8 mouse cellular contexts compared by ENCODE assay signal in the genomic region with DNA sequence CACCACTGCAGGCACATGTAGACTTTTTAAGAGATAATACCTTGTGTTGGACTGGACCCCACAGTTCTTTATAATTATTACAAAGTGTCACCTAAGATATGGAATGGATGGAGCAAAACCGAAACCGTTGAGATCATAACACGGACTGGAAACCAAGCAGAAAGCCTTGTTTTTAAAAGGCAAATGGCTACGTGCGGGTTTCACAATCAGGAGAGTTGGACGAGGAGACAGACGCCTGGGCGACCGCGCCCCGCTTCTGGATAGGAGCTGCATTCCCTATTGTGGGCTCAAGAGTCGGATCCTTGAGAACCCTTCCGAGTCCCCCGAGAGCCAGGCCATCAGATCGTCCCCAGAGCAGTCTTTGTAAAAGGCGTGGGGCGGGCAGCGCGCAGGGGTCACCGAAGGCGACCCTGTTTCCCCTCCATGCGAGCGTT. TPM values are rescaled to one million over a fixed set of nuclear protein-coding genes. Genes with fewer than 3 reads are reported as not detected.
DNase-seq lines count a peak whose midpoint lies in the region; ATAC-seq and TF ChIP-seq lines count a peak whose summit lies in the region.

No protein-coding gene starts in this region.

- TF ChIP-seq EP300 in MEL (IDR thresholded peaks at IDR 0.05; ENCODE audit: low read depth in 1 of 2, low read length in 2 of 2): no peak

- H3K36me3 ChIP-seq in MEL (ENCODE audit: control insufficient read depth in 1 of 2, insufficient read depth in 2 of 2, low read length in 2 of 2): peaks cover 0 to 50% of the 10 kb centered on the region in 2 experiments; a peak in 2 of 4 replicates
- H3K36me3 ChIP-seq in liver, embryonic 12.5 days: peaks cover 24% of the 10 kb centered on the region
- H3K36me3 ChIP-seq in stomach, embryonic 14.5 days (ENCODE audit: control insufficient read depth, insufficient read depth, low read length): no peaks in the 10 kb centered on the region

- H3K79me2 ChIP-seq in MEL (ENCODE audit: control insufficient read depth, insufficient read depth, low read length, poor library complexity): peaks cover 63% of the 10 kb centered on the region

- H3K4me2 ChIP-seq in liver, embryonic 12.5 days: peak overlapping the region; percentile 86
- H3K4me2 ChIP-seq in stomach, embryonic 14.5 days (replicated peaks; ENCODE audit: low read depth, low read length): peak overlapping the region; percentile 78

- no peaks in the 10 kb centered on the region for H3K27me3 ChIP-seq in MEL (ENCODE audit: control insufficient read depth in 1 of 2, insufficient read depth in 2 of 2, low read length in 2 of 2)
- no peaks in the 10 kb centered on the region for H3K27me3 ChIP-seq in liver, embryonic 12.5 days (replicated peaks)
- no peaks in the 10 kb centered on the region for H3K27me3 ChIP-seq in stomach, embryonic 14.5 days (ENCODE audit: control insufficient read depth, insufficient read depth, low read length)

- peak; percentile 51 for DNase-seq in kidney, adult 9 months
- DNase-seq in kidney, postnatal 25 days: no peak
- DNase-seq in MEL (ENCODE audit: low read depth, low spot score): no peak
- no peak for DNase-seq in ovary, postnatal 14 days (ENCODE audit: low spot score)
- no peak for DNase-seq in thymus, postnatal 0 days (ENCODE audit: low spot score)

- no peak for TF ChIP-seq RAD21 in MEL (IDR thresholded peaks at IDR 0.05; ENCODE audit: low read depth, low read length)

- ATAC-seq in erythroid progenitor cell, adult 5-6 weeks (replicated peaks; ENCODE audit: low FRiP score, poor library complexity, severe bottlenecking): peak; percentile 30
- ATAC-seq in liver, embryonic 12.5 days: peak; percentile 57
- ATAC-seq in stomach, embryonic 14.5 days (ENCODE audit: insufficient number of reproducible peaks, insufficient read depth, low FRiP score, low read depth): peak; percentile 16; the same call in 1 of the 2 replicates

- H3K9me3 ChIP-seq in MEL (replicated peaks; ENCODE audit: insufficient read depth, low read length): no peaks in the 10 kb centered on the region
- H3K9me3 ChIP-seq in liver, embryonic 12.5 days (replicated peaks): no peaks in the 10 kb centered on the region
- H3K9me3 ChIP-seq in stomach, embryonic 14.5 days (ENCODE audit: control insufficient read depth, low read depth, low read length): no peaks in the 10 kb centered on the region

- TF ChIP-seq CTCF in MEL (IDR thresholded peaks at IDR 0.05 in 2 of 3, conservative IDR thresholded peaks at IDR 0.05 in 1 of 3; ENCODE audit: control insufficient read depth in 1 of 3, insufficient read depth in 1 of 3, low read depth in 2 of 3, low read length in 3 of 3, poor library complexity in 1 of 3, severe bottlenecking in 1 of 3): no peak

- peak overlapping the region; percentile 96 for H3K9ac ChIP-seq in MEL (ENCODE audit: control insufficient read depth, low read depth, low read length, poor library complexity, severe bottlenecking)
- peak overlapping the region; percentile 94 for H3K9ac ChIP-seq in liver, embryonic 12.5 days
- peak overlapping the region; percentile 86 for H3K9ac ChIP-seq in stomach, embryonic 14.5 days (replicated peaks; ENCODE audit: low read depth, low read length)

- H3K27ac ChIP-seq in MEL (ENCODE audit: control insufficient read depth, low read depth, low read length): peak overlapping the region; percentile 100
- H3K27ac ChIP-seq in liver, embryonic 12.5 days: peak overlapping the region; percentile 90
- peak overlapping the region; percentile 91 for H3K27ac ChIP-seq in stomach, embryonic 14.5 days (ENCODE audit: low read length)

- peak overlapping the region; percentile 79 to 92 for H3K4me3 ChIP-seq in MEL (ENCODE audit: control insufficient read depth in 1 of 2, insufficient read depth in 1 of 2, low read depth in 2 of 2, low read length in 2 of 2)
- peak overlapping the region; percentile 93 for H3K4me3 ChIP-seq in liver, embryonic 12.5 days
- peak overlapping the region; percentile 90 for H3K4me3 ChIP-seq in stomach, embryonic 14.5 days (ENCODE audit: low read depth, low read length)

- under 1% methylated on average over 23 of the region's 23 CpGs for WGBS in liver, embryonic 12.5 days (ENCODE audit: insufficient replicate concordance)
- 3% methylated on average over 23 of the region's 23 CpGs for WGBS in stomach, embryonic 14.5 days

- peaks cover 8 to 36% of the 10 kb centered on the region in 2 experiments for H3K4me1 ChIP-seq in MEL (ENCODE audit: control insufficient read depth in 1 of 2, insufficient read depth in 2 of 2, low read length in 2 of 2)
- peaks cover 64% of the 10 kb centered on the region for H3K4me1 ChIP-seq in liver, embryonic 12.5 days
- H3K4me1 ChIP-seq in stomach, embryonic 14.5 days (ENCODE audit: control insufficient read depth, insufficient read depth, low read length): peaks cover 15% of the 10 kb centered on the region; the same call in 1 of the 2 replicates

- no peak for TF ChIP-seq POLR2A in MEL (IDR thresholded peaks at IDR 0.05; ENCODE audit: control insufficient read depth in 1 of 2, insufficient read depth in 1 of 2, low read depth in 1 of 2, low read length in 2 of 2, poor library complexity in 1 of 2)

TF ChIP-seq in MEL, 35 proteins besides CTCF, POLR2A, EP300 and RAD21:
- TF ChIP-seq GATA1 (IDR thresholded peaks at IDR 0.05; ENCODE audit: low read depth, low read length): no peak
- TF ChIP-seq SMC3 (IDR thresholded peaks at IDR 0.05; ENCODE audit: low read depth, low read length): no peak
- no peak for TF ChIP-seq MAFK (IDR thresholded peaks at IDR 0.05; ENCODE audit: borderline replicate concordance, low read depth, low read length)
- no peak for TF ChIP-seq USF1 (IDR thresholded peaks at IDR 0.05; ENCODE audit: low read depth, low read length)
- TF ChIP-seq CHD1 (IDR thresholded peaks at IDR 0.05; ENCODE audit: low read depth, low read length): no peak
- TF ChIP-seq ELF1 (IDR thresholded peaks at IDR 0.05; ENCODE audit: low read depth, low read length): no peak
- no peak for TF ChIP-seq UBTF (IDR thresholded peaks at IDR 0.05; ENCODE audit: borderline replicate concordance, insufficient read depth, low read depth, low read length)
- TF ChIP-seq KAT2A (conservative IDR thresholded peaks at IDR 0.05; ENCODE audit: low read depth, low read length): no peak
- 0 out of 2 replicates have a peak, but pooled peaks have one; percentile 45 for TF ChIP-seq MAX (IDR thresholded peaks at IDR 0.05; ENCODE audit: low read length)
- TF ChIP-seq JUND (IDR thresholded peaks at IDR 0.05; ENCODE audit: low read depth, low read length): no peak
- TF ChIP-seq ETS1 (IDR thresholded peaks at IDR 0.05; ENCODE audit: low read depth, low read length): no peak
- no peak; the same call in 1 of the 2 replicates for TF ChIP-seq MYC (IDR thresholded peaks at IDR 0.05; ENCODE audit: low read depth, low read length)
- peak; percentile 66; the same call in 1 of the 2 replicates for TF ChIP-seq MXI1 (IDR thresholded peaks at IDR 0.05; ENCODE audit: low read depth, low read length)
- TF ChIP-seq TBP (IDR thresholded peaks at IDR 0.05; ENCODE audit: low read depth, low read length): peak; percentile 31; the same call in 1 of the 2 replicates
- no peak for TF ChIP-seq CHD2 (IDR thresholded peaks at IDR 0.05; ENCODE audit: low read length)
- no peak for TF ChIP-seq TCF12 (IDR thresholded peaks at IDR 0.05; ENCODE audit: low read depth, low read length)
- no peak for TF ChIP-seq BHLHE40 (IDR thresholded peaks at IDR 0.05; ENCODE audit: borderline replicate concordance, low read depth, low read length)
- TF ChIP-seq GABPA (IDR thresholded peaks at IDR 0.05; ENCODE audit: low read depth, low read length): no peak
- no peak for TF ChIP-seq NELFE (IDR thresholded peaks at IDR 0.05; ENCODE audit: low read depth, low read length)

RNA-seq across cellular contexts. Expression of gene Cpsf2, which starts 0.6 kb away (rescaled TPM):
- total RNA-seq in MEL (2012; rRNA removed): 56.9 and 62.9 TPM in 2 replicates
- 100 to 1,000 TPM in 1 of 2 experiments, 10 to 100 TPM in 1; 52.1 to 109 TPM for polyA plus RNA-seq in MEL (2012; ENCODE audit: insufficient read depth in 1 of 2, insufficient read length in 2 of 2, low read depth in 1 of 2, low replicate concordance in 2 of 2, missing spikeins in 1 of 2)
- 16.6 and 20.1 TPM in 2 replicates for total RNA-seq in erythroid progenitor cell, adult 5-6 weeks (2015; ENCODE audit: low replicate concordance)
- 31.9 and 32.7 TPM in 2 replicates for total RNA-seq in erythroid progenitor cell, adult 5-6 weeks (2017; ENCODE audit: low replicate concordance)
- polyA plus RNA-seq in liver, embryonic 12.5 days (2016; fragmentation: Nextera tagmentation; extraction: Ambion mirVana): 28.9 and 29.3 TPM in 2 replicates
- 29.0 and 32.6 TPM in 2 replicates for polyA plus RNA-seq in stomach, embryonic 14.5 days (2014; fragmentation: Nextera tagmentation; extraction: Ambion mirVana)
- polyA plus RNA-seq in thymus, postnatal 0 days (2015; fragmentation: Nextera tagmentation; extraction: Ambion mirVana): 27.6 and 28.5 TPM in 2 replicates

RNA-seq across cellular contexts. Expression of gene Atxn3, which starts 17.1 kb away (rescaled TPM):
- 21.8 and 22.1 TPM in 2 replicates for total RNA-seq in MEL (2012; rRNA removed)
- polyA plus RNA-seq in MEL (2012; ENCODE audit: insufficient read depth in 1 of 2, insufficient read length in 2 of 2, low read depth in 1 of 2, low replicate concordance in 2 of 2, missing spikeins in 1 of 2): 100 to 1,000 TPM in 1 of 2 experiments, 10 to 100 TPM in 1; 27.8 to 400 TPM
- total RNA-seq in erythroid progenitor cell, adult 5-6 weeks (2015; ENCODE audit: low replicate concordance): 9.7 and 10.5 TPM in 2 replicates
- 15.1 and 15.7 TPM in 2 replicates for total RNA-seq in erythroid progenitor cell, adult 5-6 weeks (2017; ENCODE audit: low replicate concordance)
- 12.4 and 15.3 TPM in 2 replicates for polyA plus RNA-seq in liver, embryonic 12.5 days (2016; fragmentation: Nextera tagmentation; extraction: Ambion mirVana)
- 15.5 and 18.2 TPM in 2 replicates for polyA plus RNA-seq in stomach, embryonic 14.5 days (2014; fragmentation: Nextera tagmentation; extraction: Ambion mirVana)
- polyA plus RNA-seq in thymus, postnatal 0 days (2015; fragmentation: Nextera tagmentation; extraction: Ambion mirVana): 18.5 and 19.9 TPM in 2 replicates
